Mouse (Mus musculus) bone marrow macrophage, adult 2 months (primary cell): ENCODE data around the gene Mtss1l.

ENCODE experiments used
- CTCF ChIP-seq: IDR thresholded peaks from 2 replicates; pipeline ENCODE4 v1.5.1; 2012; ENCODE audit warnings: low read depth, mild to moderate bottlenecking, low read length, moderate library complexity
- POLR2A ChIP-seq: IDR thresholded peaks from 2 replicates; pipeline ENCODE4 v1.6.1; 2012; ENCODE audit warnings: mild to moderate bottlenecking, low read depth, low read length, borderline replicate concordance

DNA sequence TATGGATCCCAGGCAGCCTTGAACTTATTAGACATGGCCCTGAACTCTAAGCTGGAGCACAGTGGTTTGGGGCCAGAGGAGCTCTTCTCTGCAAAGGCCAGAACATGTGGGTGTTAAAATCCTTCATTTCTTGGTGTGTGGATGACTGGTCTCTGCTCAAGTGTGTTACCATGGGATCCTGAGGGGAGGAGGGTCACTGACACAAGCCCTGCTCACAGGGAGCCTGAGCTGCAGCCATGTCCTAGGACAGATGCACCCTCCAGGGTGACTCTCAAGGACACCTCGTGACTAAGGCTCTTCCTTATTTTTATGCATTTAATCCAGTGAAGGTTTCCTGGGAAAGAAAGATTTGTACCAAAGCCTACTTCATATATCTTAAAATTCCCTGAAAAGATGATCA is 23.2 kb upstream of the Mtss1l start:
- TF ChIP-seq POLR2A: no peak
- no peak for TF ChIP-seq CTCF
